Mouse (Mus musculus) T-helper 17 cell (primary cell): ENCODE results near the gene Sdsl.

Experiments
- in situ Hi-C, 2 experiments: fragments of 300-600 bp; cut with MboI, MseI; formaldehyde crosslinking; loops; 1 replicate in 1 of 2; 2 replicates in 1 of 2; pipeline ENCODE4 v1.15.1; 2025; ENCODE audit warnings: high pct_unique_total_duplicates in 2 of 2

The Sdsl gene

DNA sequence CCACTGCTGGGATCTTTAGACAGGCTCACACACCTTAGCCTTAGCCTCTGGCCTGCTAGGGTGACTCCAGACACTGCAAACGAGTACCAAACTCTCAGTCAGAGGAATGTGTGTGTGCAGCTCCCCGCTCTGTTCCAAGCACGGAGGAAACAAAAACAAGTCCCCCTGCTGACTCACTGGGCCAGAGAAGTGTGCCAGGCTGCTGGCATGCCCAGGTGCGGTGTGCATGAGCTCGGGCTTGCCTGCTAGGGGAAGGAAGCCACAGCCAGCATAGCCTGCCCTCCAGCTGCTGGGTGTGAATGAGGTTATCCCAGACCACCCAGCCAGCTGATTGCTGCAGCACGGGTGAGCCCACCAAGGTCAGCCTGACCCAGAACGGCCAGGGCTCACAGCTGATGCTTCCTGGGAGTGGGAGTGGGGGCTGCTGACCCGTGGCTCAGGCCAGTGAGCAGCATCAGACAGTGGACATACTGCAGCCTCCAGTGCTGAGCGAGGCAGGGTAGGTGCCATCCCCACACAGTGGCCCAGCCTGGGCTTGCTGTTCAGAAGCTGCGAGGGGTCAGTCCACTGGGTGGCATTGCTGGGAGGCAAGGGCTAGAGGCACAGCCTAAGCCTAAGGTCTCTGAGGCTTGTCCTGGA, 22.6 kb upstream of the Sdsl start:
- in situ Hi-C loops = no loop called here

DNA sequence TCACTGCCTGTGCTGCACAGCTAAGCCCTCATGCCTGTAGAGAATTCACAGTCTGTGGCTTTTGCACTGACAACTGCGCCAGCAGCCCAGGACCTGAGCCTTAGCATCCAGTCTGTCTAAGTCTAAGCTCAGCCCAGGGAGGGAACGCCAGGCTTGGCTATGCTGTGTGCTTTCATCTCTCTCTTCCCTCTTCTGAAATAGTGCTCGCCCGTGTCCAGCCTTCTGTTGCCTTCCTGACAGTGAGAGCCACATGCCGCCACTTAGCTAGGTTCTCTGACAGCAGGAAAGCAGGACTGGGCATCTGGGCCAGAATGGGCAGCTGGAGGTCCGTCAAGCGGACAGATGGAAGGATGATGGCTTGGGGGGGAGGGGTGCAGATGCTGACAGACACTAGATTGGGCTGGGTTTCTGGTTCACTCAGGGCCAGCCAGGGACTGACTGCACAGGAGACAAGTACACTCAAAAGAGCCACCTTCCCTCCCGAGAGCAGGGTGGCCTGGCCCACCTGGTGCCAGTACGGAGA, 21.3 kb upstream of the Sdsl start:
- in situ Hi-C loops = no loop called here

DNA sequence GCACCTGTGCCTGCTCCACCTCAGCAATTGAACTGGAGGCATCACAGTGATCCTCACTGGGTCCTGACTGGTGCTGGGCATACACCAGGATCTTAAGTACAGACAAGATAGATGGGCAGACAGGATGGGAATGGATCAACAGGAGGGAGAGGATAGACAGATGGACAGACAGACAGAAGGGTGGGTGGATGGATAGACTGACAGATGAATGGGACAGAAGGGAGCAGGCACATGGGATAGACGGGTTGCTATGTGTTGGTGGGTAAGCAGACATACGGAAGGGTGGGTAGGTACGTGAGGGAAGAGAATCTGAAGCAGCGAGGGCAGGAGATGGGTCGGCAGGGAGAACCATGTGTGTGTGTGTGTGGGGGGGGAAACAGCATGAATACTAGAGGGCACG, 20.8 kb upstream of the Sdsl start:
- in situ Hi-C loops = no loop called here

DNA sequence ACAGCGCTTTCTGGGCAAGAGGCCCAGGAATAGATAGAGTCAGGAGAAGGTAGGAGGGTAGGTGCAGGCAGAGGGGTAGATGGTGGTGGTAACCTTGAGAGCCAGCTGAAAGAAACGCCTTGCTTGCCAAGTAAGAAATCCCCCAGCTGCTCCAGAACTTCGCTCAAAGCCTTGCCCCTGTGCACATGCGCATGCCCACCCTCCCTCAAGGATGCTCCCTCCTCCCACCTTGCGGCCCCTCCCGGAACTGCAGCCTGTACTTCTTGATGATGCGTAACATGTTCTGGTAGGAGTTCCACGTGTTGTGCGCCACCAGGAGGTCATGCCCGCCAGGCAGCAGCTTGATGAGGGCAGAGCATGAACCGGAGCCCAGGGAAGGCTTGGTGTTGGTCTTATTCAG, 19.8 kb upstream of the Sdsl start:
- in situ Hi-C loops = no loop called here

DNA sequence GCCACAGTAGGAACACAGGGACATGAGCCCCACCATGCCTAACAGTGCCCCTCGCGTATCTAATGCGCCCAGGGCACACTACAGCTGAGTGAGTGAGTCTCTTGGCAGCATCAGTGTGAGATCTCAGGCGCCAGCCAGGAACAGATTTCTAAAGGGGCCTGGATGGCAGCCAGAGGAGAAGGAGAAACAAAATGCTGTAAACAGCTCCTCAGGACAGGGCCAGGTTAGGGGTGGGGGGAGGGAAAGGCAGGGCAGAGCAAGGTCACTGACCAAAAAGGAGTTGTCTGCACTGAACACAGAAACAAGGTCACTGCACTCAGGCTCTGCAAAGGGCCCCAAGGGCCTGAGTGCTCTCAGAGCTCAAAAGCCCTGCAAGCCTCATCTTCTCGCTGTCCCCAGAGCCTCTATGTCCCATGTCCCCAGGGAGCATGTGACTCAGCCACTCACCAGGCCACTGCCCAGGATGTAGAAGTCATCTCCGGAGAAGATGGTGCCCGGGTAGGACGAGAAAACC, 18.1 kb upstream of the Sdsl start:
- in situ Hi-C loops = no loop called here

DNA sequence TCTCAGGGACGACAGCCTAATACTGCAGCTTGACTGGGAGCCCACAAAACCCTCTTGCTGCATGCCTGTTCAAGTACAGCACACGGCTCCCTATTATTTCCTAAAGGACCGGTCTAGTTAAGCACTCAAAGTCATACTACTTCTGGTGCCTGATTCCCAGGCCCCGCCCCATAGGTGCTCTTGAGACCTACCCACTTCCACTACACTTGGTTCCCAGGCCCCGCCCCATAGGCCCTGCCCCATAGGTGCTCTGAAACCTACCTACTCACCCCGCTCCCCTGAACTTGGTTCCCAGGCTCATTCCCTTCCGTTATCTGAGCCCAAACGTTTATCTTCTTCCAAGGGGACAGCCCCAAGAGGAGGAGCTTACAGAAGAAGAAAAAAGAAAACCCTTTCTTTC, 15.2 kb upstream of the Sdsl start:
- in situ Hi-C loops = no loop called here

DNA sequence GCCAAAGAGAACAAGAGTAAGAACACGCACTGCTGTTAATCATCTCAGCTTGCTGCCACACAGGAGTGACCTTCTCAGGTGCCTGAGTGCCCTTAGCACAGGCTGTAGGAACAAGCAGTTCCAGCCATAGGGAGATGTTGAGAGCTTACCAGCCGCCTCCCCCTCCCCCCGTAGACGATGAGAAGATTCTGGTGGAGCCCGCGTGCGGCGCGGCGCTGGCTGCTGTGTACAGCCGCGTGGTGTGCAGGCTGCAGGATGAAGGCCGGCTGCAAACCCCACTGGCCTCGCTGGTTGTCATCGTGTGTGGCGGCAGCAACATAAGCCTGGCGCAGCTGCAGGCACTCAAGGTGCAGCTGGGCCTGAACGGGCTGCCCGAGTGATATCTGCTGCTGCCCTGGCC, 10.8 kb upstream of the Sdsl start:
- in situ Hi-C loops = no loop called here

DNA sequence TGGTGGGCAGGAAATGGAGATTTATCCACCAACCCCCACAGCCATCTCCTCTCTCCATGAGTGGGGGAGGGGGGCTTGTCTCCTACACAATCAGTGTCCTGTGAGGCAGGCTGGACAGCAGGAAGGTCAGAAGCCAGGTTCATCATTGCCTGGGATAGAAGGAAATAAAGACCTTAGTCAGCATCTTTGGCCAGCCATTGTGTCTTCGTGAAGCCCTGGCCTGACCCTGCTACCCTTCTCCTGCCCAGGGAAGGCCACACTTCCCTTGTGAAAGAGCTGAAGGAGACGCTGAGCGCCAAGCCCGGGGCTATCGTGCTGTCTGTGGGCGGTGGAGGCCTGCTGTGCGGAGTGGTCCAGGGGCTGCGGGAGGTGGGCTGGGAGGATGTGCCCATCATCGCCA, 8.6 kb upstream of the Sdsl start:
- in situ Hi-C loops = no loop called here

DNA sequence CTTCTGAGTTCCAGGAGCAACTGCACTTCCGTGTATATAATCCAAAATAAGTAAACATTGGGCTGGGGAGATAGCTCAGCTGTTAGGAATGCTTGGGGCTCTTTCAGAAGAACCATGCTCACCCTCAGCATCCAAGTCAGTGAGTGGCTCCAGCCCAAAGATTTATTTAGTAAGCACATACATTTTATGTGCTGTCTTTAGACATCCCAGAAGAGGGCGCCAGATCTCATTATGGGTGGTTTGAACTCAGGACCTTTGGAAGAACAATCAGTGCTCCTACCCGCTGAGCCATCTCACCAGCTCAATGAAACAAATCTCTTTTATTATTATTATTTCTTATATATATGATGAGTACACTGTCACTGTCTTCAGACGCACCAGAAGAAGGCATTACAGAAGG, 6.9 kb upstream of the Sdsl start:
- in situ Hi-C loops = no loop called here

DNA sequence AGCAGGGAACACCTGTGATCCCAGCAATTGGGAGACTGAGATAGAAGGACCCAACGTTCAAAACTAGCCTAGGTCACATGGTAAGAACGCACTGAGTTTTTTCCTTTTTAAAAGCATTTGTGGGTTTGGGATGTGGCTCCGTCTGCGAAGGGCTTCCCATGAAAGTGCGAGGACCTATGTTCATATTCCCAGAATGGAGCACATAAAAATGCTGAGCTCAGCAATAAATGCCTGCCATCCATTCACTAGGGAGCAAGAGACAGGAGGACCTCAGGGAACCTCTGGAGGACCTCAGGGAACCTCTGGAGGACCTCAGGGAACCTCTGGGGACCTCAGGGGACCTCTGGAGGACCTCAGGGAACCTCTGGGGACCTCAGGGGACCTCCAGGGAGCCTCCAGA, 5.4 kb upstream of the Sdsl start:
- in situ Hi-C loops = no loop called here

DNA sequence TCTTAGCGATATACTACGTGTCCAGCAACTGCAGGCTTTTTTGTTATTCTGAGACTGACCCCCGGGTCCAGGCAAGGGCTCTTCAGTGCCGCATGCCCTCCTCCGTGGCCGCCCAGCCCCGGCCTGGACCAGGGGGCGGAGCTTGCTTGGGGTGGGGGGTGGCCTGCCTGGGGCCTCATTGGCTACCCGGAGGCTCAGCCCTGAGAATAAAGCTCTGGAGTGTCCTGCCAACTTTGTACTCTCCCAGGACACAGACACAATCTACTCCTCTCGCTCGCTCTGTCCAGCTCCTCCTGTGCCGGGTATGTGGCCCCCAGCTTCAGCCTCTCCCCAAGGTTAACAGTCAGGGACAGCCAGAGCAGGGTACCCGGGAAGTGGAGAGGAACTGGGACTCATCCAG, 3.7 kb upstream of the Sdsl start, which contains the start of gene Sds:
Gene Sds (plus strand): TSS at position 231 of the 400 bp plus-strand sequence.
- in situ Hi-C loops = no loop called here

DNA sequence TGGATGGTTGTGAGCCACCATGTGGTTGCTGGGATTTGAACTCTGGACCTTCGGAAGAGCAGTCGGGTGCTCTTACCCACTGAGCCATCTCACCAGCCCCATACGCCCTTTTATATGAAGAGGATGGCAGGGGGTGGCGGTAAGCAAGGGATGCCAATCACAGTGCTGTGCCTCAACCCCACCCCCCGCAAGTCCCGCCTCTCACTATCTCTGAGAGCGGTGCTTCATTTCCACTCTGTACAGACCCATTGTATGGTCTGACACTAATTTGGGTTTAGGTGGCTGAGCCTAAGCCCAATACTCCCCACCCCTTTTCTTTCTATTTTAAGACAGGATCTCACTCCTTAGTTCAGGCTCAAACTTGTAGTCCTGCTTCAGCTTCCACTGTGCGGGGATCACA, 3.3 kb upstream of the Sdsl start:
- in situ Hi-C loops = no loop called here

DNA sequence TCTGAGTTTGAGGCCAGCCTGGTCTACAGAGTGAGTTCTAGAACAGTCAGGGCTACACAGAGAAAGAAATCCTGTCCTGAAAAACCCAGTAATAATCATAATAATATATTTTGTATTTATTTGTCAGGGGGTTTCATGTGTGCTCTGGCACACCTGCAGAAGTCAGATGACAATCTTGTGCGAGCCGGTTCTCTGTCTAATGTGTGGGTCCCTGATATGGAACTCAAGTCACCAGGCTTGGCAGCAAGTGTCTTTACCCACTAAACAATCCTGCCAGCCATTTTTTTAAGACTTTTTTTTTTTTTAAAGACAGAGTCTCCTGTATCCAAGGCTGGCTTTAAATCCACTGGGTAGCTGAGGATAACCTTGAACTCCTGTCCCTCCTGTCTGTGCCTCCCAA, 751 bp upstream of the Sdsl start:
- in situ Hi-C loops = no loop called here

DNA sequence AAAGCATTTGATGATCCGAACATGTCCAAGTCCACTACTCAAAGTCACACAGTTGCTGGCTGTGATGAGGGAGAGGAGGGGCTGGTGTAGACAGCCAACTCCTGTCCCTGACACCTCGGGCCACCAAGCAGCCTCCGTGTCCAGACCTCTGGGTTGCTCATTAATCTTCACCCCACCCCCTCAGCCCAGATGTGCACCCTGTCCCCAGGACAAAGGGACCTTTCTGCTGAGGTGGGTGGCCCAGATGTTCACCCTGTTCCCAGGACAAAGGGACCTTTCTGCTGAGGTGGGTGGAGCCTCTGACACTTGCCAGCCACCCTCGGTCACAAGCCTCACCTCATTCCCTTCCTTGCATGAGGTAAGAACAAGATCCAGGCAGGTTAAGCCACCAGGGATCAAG, 1.1 kb downstream of the Sdsl start:
- in situ Hi-C loops = no loop called here

DNA sequence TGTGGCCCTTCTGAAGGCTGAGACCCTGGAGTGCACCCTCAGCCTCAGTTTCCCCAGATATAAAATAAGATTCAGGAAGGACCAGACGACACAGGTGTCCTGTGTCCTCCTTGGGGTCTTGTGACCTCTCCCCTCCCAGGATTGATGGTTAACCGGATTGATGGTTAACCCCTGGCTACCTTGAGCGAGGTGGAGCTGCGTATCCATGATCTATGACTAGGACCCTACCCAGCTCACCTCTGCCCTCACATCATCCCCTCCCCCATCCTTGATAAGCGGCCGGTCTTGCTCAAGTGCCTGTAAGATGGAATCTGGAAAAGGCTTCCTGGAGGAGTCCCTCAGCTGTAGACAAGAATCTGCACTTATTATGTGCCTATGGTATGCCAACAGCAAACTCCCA, 3.8 kb downstream of the Sdsl start:
- in situ Hi-C loops = no loop called here

DNA sequence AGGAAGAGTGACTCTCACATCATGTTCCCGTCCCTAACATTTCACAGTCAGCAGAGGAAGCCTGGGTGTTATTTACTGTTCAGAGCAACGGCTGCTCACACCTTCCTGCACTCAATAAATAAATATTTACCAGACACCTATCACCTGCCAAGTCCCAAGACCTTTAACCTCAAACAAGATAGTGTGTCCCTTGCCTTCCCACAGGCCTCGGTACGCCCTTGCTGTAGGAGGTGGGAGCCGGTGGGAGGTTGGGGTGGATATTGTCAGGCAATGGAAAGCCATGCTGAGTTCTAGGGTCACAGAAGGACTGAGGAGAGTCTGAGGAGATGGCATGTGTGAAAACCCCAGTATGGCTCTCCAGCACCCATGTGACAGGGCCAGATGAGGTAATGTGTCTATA, 4.3 kb downstream of the Sdsl start:
- in situ Hi-C loops = no loop called here

DNA sequence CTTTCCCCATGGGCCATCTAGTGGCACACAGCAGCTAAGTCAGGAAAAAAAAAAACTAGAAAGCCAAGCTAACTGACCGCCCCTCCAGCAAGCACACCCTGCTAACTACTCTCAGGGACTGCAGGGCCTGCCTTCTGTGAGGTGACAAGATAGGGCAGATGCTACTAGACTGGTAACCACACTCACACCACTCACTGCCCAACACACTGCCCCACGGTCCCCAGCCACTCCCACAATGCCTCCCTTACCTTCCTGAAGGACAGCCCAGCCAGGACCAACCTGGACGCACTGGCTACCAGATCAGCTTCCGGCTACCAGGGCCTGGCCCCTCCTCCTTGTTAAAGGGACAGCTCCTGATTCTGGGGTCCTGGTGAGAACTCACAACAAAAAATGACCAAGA, 5.6 kb downstream of the Sdsl start:
- in situ Hi-C loops = no loop called here

DNA sequence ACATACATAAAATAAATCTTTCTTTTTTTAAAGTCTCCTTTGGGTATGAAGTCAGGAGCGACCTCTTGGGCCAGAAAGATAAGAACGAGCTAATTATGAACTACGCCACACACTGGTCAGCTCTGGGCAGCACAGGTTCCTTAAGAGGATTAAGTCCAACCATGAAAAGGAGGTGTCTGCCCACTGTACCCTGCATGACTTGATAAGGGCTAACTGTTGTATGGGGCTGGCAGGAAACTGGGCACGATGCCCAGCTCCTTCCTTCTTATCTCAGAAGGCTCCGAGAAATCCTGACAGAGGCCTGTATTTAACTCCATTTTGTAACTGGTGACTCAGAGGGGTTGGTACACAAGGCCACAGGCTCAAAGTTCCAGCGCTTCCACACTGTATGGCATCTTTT, 6.8 kb downstream of the Sdsl start:
- in situ Hi-C loops = no loop called here

DNA sequence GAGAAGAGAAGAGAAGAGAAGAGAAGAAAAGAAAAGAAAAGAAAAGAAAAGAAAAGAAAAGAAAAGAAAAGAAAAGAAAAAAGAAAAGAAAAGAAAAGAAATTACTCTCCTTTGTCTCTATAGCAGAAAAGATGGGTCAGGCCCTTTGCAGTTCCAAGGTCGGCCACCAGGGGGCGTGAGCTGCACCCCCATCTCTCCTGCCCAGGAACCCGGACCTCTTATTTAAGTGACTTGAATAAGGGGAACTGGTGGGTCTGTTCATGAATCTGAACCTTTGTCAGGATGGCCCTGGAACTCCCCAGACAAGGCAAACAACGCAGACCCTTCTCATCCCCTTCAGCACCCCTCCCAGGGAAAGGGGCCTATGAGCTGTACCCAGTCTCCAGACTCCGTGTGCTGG, 7.5 kb downstream of the Sdsl start:
- in situ Hi-C loops = no loop called here

DNA sequence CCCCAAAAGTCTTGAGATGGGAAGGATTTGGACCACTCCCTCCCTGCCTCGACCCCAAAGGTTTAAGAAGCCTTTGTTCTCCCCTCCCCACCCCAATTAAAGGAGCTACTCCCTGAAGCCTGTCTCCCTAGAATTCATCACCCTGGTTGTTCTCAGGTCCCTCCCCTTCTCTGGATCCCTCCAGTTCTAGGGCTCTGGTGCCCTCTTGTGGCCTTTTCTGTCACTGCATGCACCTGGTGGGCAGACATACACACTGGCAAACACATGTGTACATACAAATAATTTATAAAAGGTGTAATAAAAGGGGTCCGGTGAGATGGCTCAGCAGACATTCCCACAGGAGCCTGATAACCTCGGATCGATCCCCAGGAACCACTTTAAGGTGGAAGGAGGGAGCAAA, 8.3 kb downstream of the Sdsl start:
- in situ Hi-C loops = no loop called here

DNA sequence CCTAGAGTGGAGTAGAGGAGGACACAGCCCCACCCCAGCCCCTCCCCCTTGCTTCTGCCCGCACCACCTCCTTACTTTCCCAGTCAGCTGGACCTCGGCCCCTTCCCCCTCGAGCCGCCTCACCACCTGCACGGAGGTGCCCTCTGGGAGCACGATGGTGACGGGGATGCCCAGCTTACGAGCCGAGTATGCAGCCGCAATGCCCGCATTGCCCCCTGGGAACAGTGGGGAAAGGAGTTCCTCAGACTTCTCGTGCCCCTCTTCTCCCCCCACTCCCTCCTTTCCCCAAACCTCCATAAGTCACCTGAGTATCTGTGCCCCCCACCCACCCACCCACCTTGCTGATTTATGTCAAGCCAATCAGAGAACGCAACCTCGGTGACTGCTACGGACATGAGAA, 10.7 kb downstream of the Sdsl start:
- in situ Hi-C loops = no loop called here

DNA sequence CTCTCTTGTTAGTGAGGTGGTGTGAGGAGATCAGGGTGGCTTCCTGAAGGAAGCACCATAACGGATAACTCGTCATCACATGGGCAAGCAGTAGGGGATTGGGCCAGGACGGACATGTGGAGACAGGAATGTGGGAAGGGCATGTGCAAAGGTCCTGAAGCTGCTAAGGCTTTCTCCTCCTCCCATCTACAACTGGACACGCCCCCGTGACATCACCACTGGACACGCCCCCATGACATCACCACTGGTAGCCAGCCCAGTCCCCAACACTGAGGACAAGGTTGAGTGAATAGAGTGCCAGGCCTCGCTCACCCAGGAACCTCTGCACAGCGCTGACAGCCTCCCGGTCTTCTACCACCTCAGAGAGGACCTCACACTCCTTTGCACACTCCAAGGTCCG, 13.5 kb downstream of the Sdsl start:
- in situ Hi-C loops = no loop called here

DNA sequence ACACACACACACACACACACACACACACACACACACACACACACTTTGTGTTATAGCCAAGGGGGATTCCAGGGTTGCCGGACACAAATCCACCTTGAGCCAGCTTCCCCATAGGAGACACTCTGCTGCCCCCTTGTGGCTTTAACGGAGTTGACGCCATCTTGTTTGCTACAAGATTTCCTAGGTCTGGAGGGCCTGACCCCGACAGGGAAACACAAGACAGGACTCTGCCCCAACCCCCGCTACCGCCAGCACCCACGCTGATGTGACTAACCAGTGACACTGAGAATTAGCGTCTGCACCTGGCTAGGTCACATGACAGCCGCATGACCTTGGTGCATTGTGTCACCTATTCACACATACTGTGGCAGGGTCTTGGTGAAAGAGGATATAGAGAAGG, 15.0 kb downstream of the Sdsl start:
- in situ Hi-C loops = no loop called here
